Mouse (Mus musculus) ES-Bruce4 (cell line): Measurements from ENCODE around the gene Il23r.

Source experiments
- CTCF ChIP-seq: IDR thresholded peaks from one replicate; pipeline ENCODE4 v1.8.1; 2011; ENCODE audit warnings: low read depth, low read length
- EP300 ChIP-seq: IDR thresholded peaks from 2 replicates; pipeline ENCODE4 v1.6.1; 2011; ENCODE audit warnings: low read depth, low read length; ENCODE audit not compliant: insufficient read depth

- no peak for TF ChIP-seq EP300
- no peak for TF ChIP-seq CTCF
Observed at GRCm38 (mm10) chr6:67535777-67536054, 44.1 kb upstream of the Il23r start, which contains the start of gene Tacstd2.
